Mouse (Mus musculus) hindbrain, embryonic 16.5 days (tissue): ENCODE data around the gene Cib3. TPM values are rescaled to one million over a fixed set of nuclear protein-coding genes. Genes with fewer than 3 reads are reported as not detected.
A peak's percentile ranks its signal among the peaks of the same experiment; 100 is the strongest.

Experiments used
- ATAC-seq: fragments of 200-750 bp; cut with Nextera tagmentation; 2 replicates; pipeline ENCODE4 v1.8.0; 2017; ENCODE audit warnings: moderate TSS enrichment, moderate library complexity
- H3K27ac ChIP-seq: fragments of 300-500 bp; sonication (generic); 2 replicates; pipeline ENCODE4 v1.5.1; 2014; ENCODE audit warnings: low read depth, mild to moderate bottlenecking, control low read depth, low read length, moderate library complexity
- H3K27me3 ChIP-seq: fragments of 300-500 bp; sonication (generic); replicated peaks from 2 replicates; pipeline ENCODE4 v1.6.1; 2014; ENCODE audit warnings: low read length; ENCODE audit not compliant: control insufficient read depth, insufficient read depth
- H3K36me3 ChIP-seq: fragments of 300-500 bp; sonication (generic); 2 replicates; pipeline ENCODE4 v1.6.1; 2014; ENCODE audit warnings: mild to moderate bottlenecking, low read length, moderate library complexity, mixed read lengths; ENCODE audit not compliant: control insufficient read depth, insufficient read depth
- H3K4me1 ChIP-seq: fragments of 300-500 bp; sonication (generic); 2 replicates; pipeline ENCODE4 v1.6.1; 2014; ENCODE audit warnings: low read depth, low read length; ENCODE audit not compliant: control insufficient read depth, insufficient read depth
- H3K4me2 ChIP-seq: fragments of 300-500 bp; sonication (generic); 2 replicates; pipeline ENCODE4 v1.6.1; 2014; ENCODE audit warnings: mild to moderate bottlenecking, low read length, control low read depth, moderate library complexity
- H3K4me3 ChIP-seq: fragments of 300-500 bp; sonication (generic); 2 replicates; pipeline ENCODE4 v1.5.1; 2014; ENCODE audit warnings: mild to moderate bottlenecking, low read length, control low read depth, moderate library complexity
- H3K9ac ChIP-seq: fragments of 300-500 bp; sonication (generic); 2 replicates; pipeline ENCODE4 v1.6.1; 2014; ENCODE audit warnings: low read depth, mild to moderate bottlenecking, control low read depth, low read length, moderate library complexity
- H3K9me3 ChIP-seq: fragments of 300-500 bp; sonication (generic); 2 replicates; pipeline ENCODE4 v1.6.1; 2014; ENCODE audit warnings: mild to moderate bottlenecking, low read length, moderate library complexity; ENCODE audit not compliant: control insufficient read depth
- WGBS: fragments of 180-500 bp; shearing (Covaris S2); extraction: QIAGEN DNeasy Blood & Tissue Kit; methylation state at CpG from one replicate; pipeline ENCODE4 v1.1.7; 2014; 5-methylcytosine and 5-hydroxymethylcytosine counted together
- polyA plus RNA-seq: library from polyadenylated mRNA; unstranded; fragments of >200 nt; fragmentation: Nextera tagmentation; extraction: Ambion mirVana; gene quantifications from 2 replicates; pipeline ENCODE4 v1.2.1, GENCODE M21; 2015

Gene Cib3
- polyA plus RNA-seq, 1 experiment from 2014 or later, result not detected

DNA sequence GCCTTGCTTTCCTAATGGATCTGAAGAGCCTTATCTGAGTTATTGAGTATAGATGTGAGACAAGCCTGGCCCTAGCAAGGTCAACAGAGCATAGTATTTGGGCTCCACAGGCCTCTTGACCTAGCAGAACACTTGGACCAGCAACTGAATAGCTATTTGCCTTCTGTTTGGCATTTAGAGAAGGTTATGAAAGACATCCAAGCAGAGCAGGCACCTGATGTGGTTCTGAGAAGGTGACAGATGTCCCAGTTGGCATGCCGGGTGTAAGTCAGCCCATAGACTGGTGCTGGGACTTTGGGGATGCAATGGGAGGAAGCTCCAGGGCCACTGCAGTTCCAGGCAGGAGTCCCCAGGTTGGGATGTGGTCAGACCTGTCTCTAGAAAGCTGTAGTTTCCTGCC is 29.6 kb upstream of the Cib3 start:
- no peak overlapping the region for H3K4me3 ChIP-seq
- no peak overlapping the region for H3K27ac ChIP-seq
- no peak overlapping the region for H3K4me2 ChIP-seq
- peaks cover 18% of the 10 kb centered on the region for H3K4me1 ChIP-seq
- 90% methylated on average over 1 of the region's 1 CpGs for WGBS
- no peaks in the 10 kb centered on the region for H3K9me3 ChIP-seq
- no peak overlapping the region for H3K9ac ChIP-seq
- no peaks in the 10 kb centered on the region for H3K27me3 ChIP-seq
- 0 out of 2 replicates have a peak, but pooled peaks cover 2% of the 10 kb centered on the region for H3K36me3 ChIP-seq
- ATAC-seq, result no peak

GRCm38 (mm10) chr8:72240951-72241350 is 28.3 kb upstream of the Cib3 start:
- Histone ChIP-seq H3K9ac (peak overlapping the region; percentile 87), H3K27ac (no peak overlapping the region; the same call in 1 of the 2 replicates), H3K27me3 (no peaks in the 10 kb centered on the region), H3K4me3 (peak overlapping the region; percentile 80), H3K9me3 (no peaks in the 10 kb centered on the region), H3K4me1 (peaks cover 18% of the 10 kb centered on the region), H3K36me3 (no peaks in the 10 kb centered on the region), H3K4me2 (peak overlapping the region; percentile 73)
- 55% methylated on average over 7 of the region's 7 CpGs for WGBS
- no peak for ATAC-seq

- ATAC-seq, result no peak
- Histone ChIP-seq H3K4me1 (peaks cover 18% of the 10 kb centered on the region), H3K36me3 (no peaks in the 10 kb centered on the region), H3K9me3 (no peaks in the 10 kb centered on the region), H3K4me3 (peak overlapping the region; percentile 80), H3K27ac (peak overlapping the region; percentile 99), H3K4me2 (peak overlapping the region; percentile 73), H3K9ac (peak overlapping the region; percentile 87), H3K27me3 (no peaks in the 10 kb centered on the region)
- under 1% methylated on average over 24 of the region's 24 CpGs for WGBS
Observed at GRCm38 (mm10) chr8:72240403-72240763, 27.7 kb upstream of the Cib3 start.

GRCm38 (mm10) chr8:72239499-72240402 is 27.1 kb upstream of the Cib3 start, which contains the start of gene Ap1m1:
TSS of gene Ap1m1 (plus strand) at chr8:72240018.
- peak; percentile 97 for ATAC-seq
- Histone ChIP-seq H3K4me2 (peak within 1 kb of the TSS; percentile 73), H3K9me3 (no peaks in the 10 kb centered on the region), H3K9ac (peak within 1 kb of the TSS; percentile 87), H3K27ac (peak within 1 kb of the TSS; percentile 99), H3K4me1 (peaks cover 18% of the 10 kb centered on the region), H3K36me3 (no peaks in the 10 kb centered on the region), H3K4me3 (peak within 1 kb of the TSS; percentile 80), H3K27me3 (no peaks in the 10 kb centered on the region)
- under 1% methylated on average over 50 of the region's 54 CpGs for WGBS

GRCm38 (mm10) chr8:72222656-72223055 is 10.0 kb upstream of the Cib3 start:
- ATAC-seq, result no peak
- Histone ChIP-seq H3K4me1 (peaks cover 14% of the 10 kb centered on the region), H3K4me3 (no peak overlapping the region), H3K27me3 (no peaks in the 10 kb centered on the region), H3K9me3 (no peaks in the 10 kb centered on the region), H3K27ac (no peak overlapping the region), H3K9ac (no peak overlapping the region), H3K36me3 (peaks cover 13% of the 10 kb centered on the region), H3K4me2 (no peak overlapping the region)
- WGBS, result 93% methylated on average over 5 of the region's 5 CpGs

- H3K27ac ChIP-seq, result no peak overlapping the region
- ATAC-seq, result no peak
- H3K36me3 ChIP-seq, result peaks cover 13% of the 10 kb centered on the region
- WGBS, result 80% methylated on average over 4 of the region's 4 CpGs
- peak overlapping the region; percentile 77 for H3K4me3 ChIP-seq
- peak overlapping the region; percentile 88 for H3K4me2 ChIP-seq
- H3K9ac ChIP-seq, result no peak overlapping the region
- H3K27me3 ChIP-seq, result peaks cover 2% of the 10 kb centered on the region; the same call in 1 of the 2 replicates
- H3K9me3 ChIP-seq, result no peaks in the 10 kb centered on the region
- peaks cover 14% of the 10 kb centered on the region for H3K4me1 ChIP-seq
Observed at GRCm38 (mm10) chr8:72220758-72221157, 8.1 kb upstream of the Cib3 start.

GRCm38 (mm10) chr8:72219541-72220363 is 7.1 kb upstream of the Cib3 start, which contains the start of gene Fam32a:
TSS of gene Fam32a (plus strand) at chr8:72219730.
- H3K27ac ChIP-seq, result peak within 1 kb of the TSS; percentile 26
- H3K4me2 ChIP-seq, result peak within 1 kb of the TSS; percentile 88
- peak; percentile 98 for ATAC-seq
- peak within 1 kb of the TSS; percentile 77 for H3K4me3 ChIP-seq
- peaks cover 2% of the 10 kb centered on the region; the same call in 1 of the 2 replicates for H3K27me3 ChIP-seq
- peaks cover 13% of the 10 kb centered on the region for H3K36me3 ChIP-seq
- H3K9ac ChIP-seq, result peak within 1 kb of the TSS; percentile 70
- 10% methylated on average over 39 of the region's 39 CpGs for WGBS
- H3K9me3 ChIP-seq, result no peaks in the 10 kb centered on the region
- peaks cover 14% of the 10 kb centered on the region for H3K4me1 ChIP-seq

GRCm38 (mm10) chr8:72218781-72219540 is 6.3 kb upstream of the Cib3 start:
- Histone ChIP-seq H3K27me3 (peaks cover 2% of the 10 kb centered on the region; the same call in 1 of the 2 replicates), H3K9me3 (no peaks in the 10 kb centered on the region), H3K36me3 (peaks cover 13% of the 10 kb centered on the region), H3K27ac (no peak overlapping the region), H3K4me2 (peak overlapping the region; percentile 88), H3K4me3 (peak overlapping the region; percentile 77), H3K9ac (no peak overlapping the region), H3K4me1 (peaks cover 14% of the 10 kb centered on the region)
- ATAC-seq, result peak; percentile 26; the same call in 1 of the 2 replicates
- 76% methylated on average over 9 of the region's 10 CpGs for WGBS
